Mouse (Mus musculus) WW6 (cell line): Measurements from ENCODE around the gene Kcnmb2.
A peak's percentile ranks its signal among the peaks of the same experiment; 100 is the strongest.

Experiments used
- DNase-seq: peaks from one replicate; pipeline ENCODE4 v3.0.0-alpha.2; 2013; ENCODE audit warnings: low read depth, low spot score

The Kcnmb2 gene

GRCm38 (mm10) chr3:31902504-31903330 lies at the start of gene Kcnmb2:
TSS of gene Kcnmb2 (plus strand) at chr3:31902507.
- no peak for DNase-seq

- DNase-seq: no peak
Observed at GRCm38 (mm10) chr3:31863522-31863921, 38.8 kb upstream of the Kcnmb2 start.

- DNase-seq: no peak
Observed at GRCm38 (mm10) chr3:31864070-31864469, 38.2 kb upstream of the Kcnmb2 start.

GRCm38 (mm10) chr3:31871461-31871860 lies 30.8 kb upstream of the Kcnmb2 start:
- no peak for DNase-seq

GRCm38 (mm10) chr3:31882621-31883131 lies 19.6 kb upstream of the Kcnmb2 start:
- no peak for DNase-seq

GRCm38 (mm10) chr3:31892653-31893052 lies 9.7 kb upstream of the Kcnmb2 start:
- no peak for DNase-seq

- DNase-seq: no peak
Observed at GRCm38 (mm10) chr3:31903506-31903905, 1.2 kb downstream of the Kcnmb2 start.

GRCm38 (mm10) chr3:31904156-31904555 lies 1.8 kb downstream of the Kcnmb2 start:
- DNase-seq: no peak

- DNase-seq: no peak
Observed at GRCm38 (mm10) chr3:31911168-31911567, 8.9 kb downstream of the Kcnmb2 start.

GRCm38 (mm10) chr3:31911690-31912089 lies 9.4 kb downstream of the Kcnmb2 start:
- DNase-seq: no peak

GRCm38 (mm10) chr3:31928544-31928943 lies 26.2 kb downstream of the Kcnmb2 start:
- DNase-seq: no peak

- DNase-seq: no peak
Observed at GRCm38 (mm10) chr3:31934704-31935103, 32.4 kb downstream of the Kcnmb2 start.

GRCm38 (mm10) chr3:31941478-31941877 lies 39.2 kb downstream of the Kcnmb2 start:
- no peak for DNase-seq

- DNase-seq: no peak
Observed at GRCm38 (mm10) chr3:31954213-31954612, 51.9 kb downstream of the Kcnmb2 start.

- no peak for DNase-seq
Observed at GRCm38 (mm10) chr3:31955004-31955403, 52.7 kb downstream of the Kcnmb2 start.

GRCm38 (mm10) chr3:31959821-31960220 lies 57.5 kb downstream of the Kcnmb2 start:
- DNase-seq: no peak

GRCm38 (mm10) chr3:31961175-31961574 lies 58.9 kb downstream of the Kcnmb2 start:
- no peak for DNase-seq

- no peak for DNase-seq
Observed at GRCm38 (mm10) chr3:31963076-31963475, 60.8 kb downstream of the Kcnmb2 start.

- peak; percentile 40 for DNase-seq
Observed at GRCm38 (mm10) chr3:31979661-31980060, 77.4 kb downstream of the Kcnmb2 start.

GRCm38 (mm10) chr3:31982444-31982843 lies 80.1 kb downstream of the Kcnmb2 start:
- no peak for DNase-seq

- DNase-seq: no peak
Observed at GRCm38 (mm10) chr3:31985103-31985502, 82.8 kb downstream of the Kcnmb2 start.

GRCm38 (mm10) chr3:31991526-31992045 lies 89.3 kb downstream of the Kcnmb2 start:
- no peak for DNase-seq

GRCm38 (mm10) chr3:32011566-32011965 lies 109.3 kb downstream of the Kcnmb2 start:
- no peak for DNase-seq
